Mouse (Mus musculus): ENCODE data around the gene Poln.
A peak's percentile ranks its signal among the peaks of the same experiment; 100 is the strongest.

- TF ChIP-seq POLR2A (IDR thresholded peaks at IDR 0.05; ENCODE audit: control insufficient read depth, extremely low read depth, insufficient read depth, low read length, poor library complexity) (no peak), CTCF (IDR thresholded peaks at IDR 0.05; ENCODE audit: borderline replicate concordance, control insufficient read depth, extremely low read depth, insufficient read depth, low read length, poor library complexity) (peak; percentile 57; the same call in 1 of the 2 replicates)
These were observed 22.6 kb upstream of the Poln start for GRCm38 (mm10) chr5:34191843-34192242.
